Mouse (Mus musculus) urinary bladder, postnatal 25 days (tissue): Measurements from ENCODE around the gene Ap4b1.

Source experiments
- DNase-seq: peaks from one replicate; pipeline ENCODE4 v3.0.0; 2022; ENCODE audit warnings: low spot score

Ap4b1 gene

GRCm38 (mm10) chr3:103857036-103857805 is 47.9 kb downstream of the Ap4b1 start:
- no peak for DNase-seq

GRCm38 (mm10) chr3:103857977-103858563 is 48.8 kb downstream of the Ap4b1 start:
- no peak for DNase-seq

GRCm38 (mm10) chr3:103858881-103859801 is 49.8 kb downstream of the Ap4b1 start, which contains the start of gene Ptpn22:
Ptpn22 (plus strand) TSS chr3:103859795.
- DNase-seq = no peak

GRCm38 (mm10) chr3:103859851-103860391 is 50.6 kb downstream of the Ap4b1 start:
- no peak for DNase-seq

DNA sequence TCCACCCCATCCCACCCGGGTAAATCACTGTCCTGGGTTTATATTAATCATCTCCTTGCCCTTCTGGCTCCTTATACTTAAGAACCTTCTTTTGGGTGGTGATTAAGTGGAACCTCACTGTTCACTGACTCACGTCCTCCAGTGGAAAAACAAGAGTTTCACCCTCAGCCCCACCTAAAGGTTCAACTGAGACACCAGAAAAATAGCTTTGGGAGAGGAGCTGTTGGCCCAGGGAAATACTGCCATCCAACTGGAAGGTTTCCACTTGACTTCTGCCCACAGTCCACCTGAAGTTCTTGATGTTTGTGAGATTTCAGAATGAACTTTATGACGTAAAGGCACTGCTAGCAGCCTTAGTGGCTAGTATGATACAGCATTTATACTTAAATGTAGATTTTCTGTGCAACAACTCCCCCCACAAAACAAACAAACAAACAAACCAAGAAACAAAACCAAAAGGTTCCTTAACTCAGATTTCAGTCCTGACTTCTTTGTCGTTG is 53.5 kb downstream of the Ap4b1 start:
- DNase-seq = no peak

- no peak for DNase-seq
These were observed 54.9 kb downstream of the Ap4b1 start for GRCm38 (mm10) chr3:103864200-103864599.

DNA sequence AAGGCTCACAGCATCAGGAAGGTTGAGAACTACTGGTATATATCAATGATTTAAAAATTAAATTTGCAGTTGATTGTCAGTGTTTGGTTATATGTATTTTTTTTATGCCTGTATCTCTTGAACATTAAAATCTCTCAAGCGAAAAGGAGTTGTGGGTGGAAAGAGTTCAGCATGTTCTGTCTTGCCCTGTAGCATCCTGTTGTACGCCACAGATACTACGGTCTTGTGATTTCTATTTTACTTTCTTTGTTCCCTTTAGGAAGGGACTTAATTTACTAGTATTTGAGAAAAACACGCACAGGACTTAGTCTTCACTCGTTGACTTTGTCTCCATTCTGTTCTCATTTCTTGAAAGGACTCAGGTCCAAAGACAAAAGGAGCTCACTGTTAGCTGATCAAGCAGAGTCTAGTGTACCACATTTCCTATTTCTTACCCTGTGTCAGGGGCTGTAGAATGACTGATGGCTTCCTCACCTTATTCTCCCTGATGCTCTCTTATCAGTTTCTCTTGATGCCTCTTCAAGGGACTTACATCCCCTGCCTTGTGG is 58.2 kb downstream of the Ap4b1 start:
- DNase-seq = no peak

- DNase-seq = no peak
These were observed 58.7 kb downstream of the Ap4b1 start for GRCm38 (mm10) chr3:103868008-103868407.
